In genomic region chr2:52943644-52944423, GRCm38 (mm10) we compare ENCODE assay signal across 11 mouse cellular contexts.
A peak's percentile ranks its signal among the peaks of the same experiment; 100 is the strongest.
DNase-seq lines count a peak whose midpoint lies in the region; ATAC-seq and TF ChIP-seq lines count a peak whose summit lies in the region.
"Had no signal": no experiment of that assay in that cellular context is flagged by ENCODE, and none has a peak within 500 bp of the region (broad histone marks: within the 10 kb centered on the region; RNA-seq: fewer than 3 reads in every experiment).

No protein-coding gene starts in this region.

- no peaks in the 10 kb centered on the region for H3K9me3 ChIP-seq in midbrain, embryonic 11.5 days (ENCODE audit: control insufficient read depth, low read length)
- no peaks in the 10 kb centered on the region for H3K9me3 ChIP-seq in midbrain, embryonic 15.5 days
- H3K9me3 ChIP-seq in midbrain, postnatal 0 days (ENCODE audit: low read length): no peaks in the 10 kb centered on the region
- no peaks in the 10 kb centered on the region for H3K9me3 ChIP-seq in intestine, embryonic 16.5 days (ENCODE audit: control insufficient read depth, low read length)

- ATAC-seq in midbrain, embryonic 11.5 days (ENCODE audit: low FRiP score): no peak
- no peak for ATAC-seq in midbrain, embryonic 15.5 days (replicated peaks)
- ATAC-seq in midbrain, postnatal 0 days (ENCODE audit: low FRiP score): no peak
- ATAC-seq in intestine, embryonic 16.5 days: no peak

- H3K36me3 ChIP-seq in midbrain, embryonic 11.5 days (ENCODE audit: control insufficient read depth, insufficient read depth, low read length): no peaks in the 10 kb centered on the region
- no peaks in the 10 kb centered on the region for H3K36me3 ChIP-seq in midbrain, embryonic 15.5 days (replicated peaks)
- H3K36me3 ChIP-seq in midbrain, postnatal 0 days (ENCODE audit: insufficient read depth, low read length): no peaks in the 10 kb centered on the region
- no peaks in the 10 kb centered on the region for H3K36me3 ChIP-seq in intestine, embryonic 16.5 days (ENCODE audit: control insufficient read depth, insufficient read depth, low read length)

- no peak for TF ChIP-seq CTCF in gastrocnemius, adult 2 months (IDR thresholded peaks at IDR 0.05)
- no peak for TF ChIP-seq CTCF in brain, embryonic 14.5 days (IDR thresholded peaks at IDR 0.05; ENCODE audit: borderline replicate concordance, extremely low read depth, insufficient read depth, insufficient read length)
- no peak for TF ChIP-seq CTCF in midbrain, postnatal 0 days (IDR thresholded peaks at IDR 0.05)

- no peak overlapping the region for H3K9ac ChIP-seq in midbrain, embryonic 11.5 days (ENCODE audit: low read length)
- H3K9ac ChIP-seq in midbrain, embryonic 15.5 days: no peak overlapping the region
- H3K9ac ChIP-seq in midbrain, postnatal 0 days (replicated peaks; ENCODE audit: low read length, poor library complexity, severe bottlenecking): no peak overlapping the region
- H3K9ac ChIP-seq in intestine, embryonic 16.5 days (ENCODE audit: low read depth, low read length): no peak overlapping the region

- peaks cover 13% of the 10 kb centered on the region for H3K4me1 ChIP-seq in midbrain, embryonic 11.5 days (ENCODE audit: control insufficient read depth, insufficient read depth, low read length)
- peaks cover 23% of the 10 kb centered on the region for H3K4me1 ChIP-seq in midbrain, embryonic 15.5 days
- no peaks in the 10 kb centered on the region for H3K4me1 ChIP-seq in midbrain, postnatal 0 days (ENCODE audit: insufficient read depth, low read length)
- H3K4me1 ChIP-seq in intestine, embryonic 16.5 days (ENCODE audit: control insufficient read depth, insufficient read depth, low read length): no peaks in the 10 kb centered on the region

- intact Hi-C loops in gastrocnemius, adult 2 months (cut with DNase I): no loop called here

- 74% methylated on average over 9 of the region's 9 CpGs for WGBS in midbrain, embryonic 11.5 days
- WGBS in midbrain, embryonic 15.5 days: 71% methylated on average over 9 of the region's 9 CpGs
- WGBS in midbrain, postnatal 0 days: 72% methylated on average over 9 of the region's 9 CpGs
- WGBS in intestine, embryonic 16.5 days: 69% methylated on average over 9 of the region's 9 CpGs

- no peaks in the 10 kb centered on the region for H3K27me3 ChIP-seq in midbrain, embryonic 11.5 days (ENCODE audit: control insufficient read depth, insufficient read depth, low read length)
- no peaks in the 10 kb centered on the region for H3K27me3 ChIP-seq in midbrain, embryonic 15.5 days (replicated peaks)
- H3K27me3 ChIP-seq in midbrain, postnatal 0 days (ENCODE audit: insufficient read depth, low read length): no peaks in the 10 kb centered on the region
- H3K27me3 ChIP-seq in intestine, embryonic 16.5 days (replicated peaks; ENCODE audit: control insufficient read depth, insufficient read depth, low read length): no peaks in the 10 kb centered on the region

- H3K4me2 ChIP-seq in midbrain, embryonic 11.5 days: no peak overlapping the region
- no peak overlapping the region for H3K4me2 ChIP-seq in midbrain, embryonic 15.5 days
- no peak overlapping the region for H3K4me2 ChIP-seq in midbrain, postnatal 0 days (ENCODE audit: low read depth, low read length, poor library complexity, severe bottlenecking)
- no peak overlapping the region for H3K4me2 ChIP-seq in intestine, embryonic 16.5 days (ENCODE audit: low read depth, low read length)

- H3K27ac ChIP-seq in gastrocnemius, adult 2 months: peak overlapping the region; percentile 58
- no peak overlapping the region for H3K27ac ChIP-seq in midbrain, embryonic 11.5 days (ENCODE audit: low read depth, low read length)
- no peak overlapping the region for H3K27ac ChIP-seq in midbrain, embryonic 15.5 days
- no peak overlapping the region for H3K27ac ChIP-seq in midbrain, postnatal 0 days (ENCODE audit: low read depth, low read length)
- no peak overlapping the region for H3K27ac ChIP-seq in intestine, embryonic 16.5 days (ENCODE audit: low read length)

- H3K4me3 ChIP-seq in gastrocnemius, adult 2 months: peak overlapping the region; percentile 50
- no peak overlapping the region for H3K4me3 ChIP-seq in midbrain, embryonic 11.5 days (ENCODE audit: low read depth, low read length)
- no peak overlapping the region for H3K4me3 ChIP-seq in midbrain, embryonic 15.5 days
- no peak overlapping the region for H3K4me3 ChIP-seq in midbrain, postnatal 0 days (ENCODE audit: low read depth, low read length)
- no peak overlapping the region for H3K4me3 ChIP-seq in intestine, embryonic 16.5 days (ENCODE audit: low read length)

- DNase-seq in gastrocnemius, adult 2 months: no peak
- no peak for DNase-seq in gastrocnemius, postnatal 25 days
- DNase-seq in midbrain, embryonic 11.5 days (ENCODE audit: low spot score, missing footprints): peak; percentile 83
- peak; percentile 60 for DNase-seq in brain, embryonic 14.5 days (ENCODE audit: low read depth)
- peak; percentile 36 for DNase-seq in midbrain, postnatal 0 days (ENCODE audit: low spot score)
- no peak for DNase-seq in spleen, adult 18-20 months
- DNase-seq: adrenal gland, postnatal 25 days; layer of hippocampus, adult 9-11 months; thymus, adult 18-20 months had no signal

- no peak for TF ChIP-seq POLR2A in brain, embryonic 14.5 days (IDR thresholded peaks at IDR 0.05; ENCODE audit: borderline replicate concordance, extremely low read depth, insufficient read depth, insufficient read length, poor library complexity, severe bottlenecking)

Comparison
In these comparisons a context has a peak if more than half of its experiments do, and no peak if none do; other contexts are left out.
1. DNase-seq: peak in midbrain, embryonic 11.5 days (single experiment), brain, embryonic 14.5 days (single experiment) and midbrain, postnatal 0 days (single experiment); none in gastrocnemius, adult 2 months (single experiment), gastrocnemius, postnatal 25 days (single experiment) and spleen, adult 18-20 months (0 of 2).